Mouse (Mus musculus) left cerebral cortex, postnatal 10 days (tissue): ENCODE results near the gene Fbxo41. TPM values are rescaled to one million over a fixed set of nuclear protein-coding genes. Genes with fewer than 3 reads are reported as not detected.

Experiments
- DNase-seq, 2 experiments: peaks; one replicate each; pipeline ENCODE4 v3.0.0; 2021 to 2022; ENCODE audit warnings: low spot score in 2 of 2, mixed read lengths in 1 of 2; ENCODE audit errors: extremely low spot score in 1 of 2
- intact Hi-C: fragments of 180-260 bp; cut with DNase I; formaldehyde crosslinking; loops from one replicate; pipeline ENCODE4 v1.15.1; 2025
- total RNA-seq, 2 experiments: library from RNA; stranded (reverse); gene quantifications; 2 replicates each; pipeline ENCODE4 v1.2.3; 2021

The Fbxo41 gene
- total RNA-seq, 2 experiments from 2014 or later = 113 to 114 TPM

DNA sequence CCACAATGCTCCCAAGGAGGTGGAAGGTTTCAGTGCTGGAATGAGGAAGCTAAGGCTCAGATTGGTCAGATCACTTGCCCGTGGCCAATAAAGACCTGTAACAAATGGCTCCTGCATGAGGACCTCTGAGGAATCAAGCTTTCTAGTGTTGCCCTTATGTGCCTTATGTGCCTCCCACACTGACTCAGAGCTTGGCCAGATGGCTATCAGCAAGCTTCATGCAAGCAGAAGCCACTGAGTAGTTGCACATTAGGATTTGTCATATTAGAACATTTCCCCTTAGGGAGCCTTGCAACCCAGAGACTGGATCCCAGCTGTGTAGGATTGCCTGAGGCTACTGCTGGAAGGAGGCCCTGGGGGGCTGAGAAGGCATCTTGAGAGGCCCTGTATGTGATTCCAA is 2.4 kb downstream of the Fbxo41 start:
- no peak for DNase-seq
- intact Hi-C loops = no loop called here

- DNase-seq = no peak
- intact Hi-C loops = no loop called here
Observed at GRCm38 (mm10) chr6:85498147-85498546, 4.6 kb downstream of the Fbxo41 start.

DNA sequence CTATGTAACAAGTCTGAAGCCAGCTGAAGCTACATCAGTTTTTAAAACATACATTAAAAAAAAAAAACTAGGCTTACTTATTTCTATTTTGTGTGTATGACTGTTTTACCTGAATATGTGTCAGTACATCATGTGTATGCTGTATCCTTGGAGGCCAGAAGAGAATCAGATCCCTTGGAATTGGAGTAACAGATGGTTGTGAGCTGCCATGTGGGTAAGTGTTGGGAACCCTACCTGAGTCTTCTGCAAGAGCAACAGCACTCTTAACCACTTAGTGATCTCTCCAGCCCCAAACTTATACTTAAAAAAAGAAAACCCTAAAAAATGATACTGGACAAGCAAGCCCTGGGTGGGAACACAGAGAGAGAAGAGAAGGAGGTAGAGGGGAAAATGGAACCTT is 5.8 kb downstream of the Fbxo41 start:
- intact Hi-C loops = no loop called here
- no peak for DNase-seq

DNA sequence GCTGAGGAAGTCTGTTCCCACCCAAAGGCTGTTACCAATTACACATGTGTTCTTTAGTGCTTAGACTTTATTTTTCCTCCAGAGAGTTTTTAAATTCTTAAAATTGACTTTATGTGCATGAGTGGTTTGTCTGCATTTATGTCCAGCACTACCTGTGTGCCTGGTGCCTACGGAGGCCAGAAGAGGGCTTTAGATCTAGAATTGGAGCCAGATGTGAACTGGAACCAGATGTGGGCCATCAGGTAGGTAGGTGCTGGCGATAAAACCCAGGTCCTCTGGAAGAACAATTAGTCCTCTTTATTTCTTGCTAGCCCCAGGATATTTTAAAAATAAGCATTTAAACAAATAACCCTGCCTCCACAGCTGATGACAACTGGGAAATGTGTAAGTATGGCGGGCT is 11.2 kb downstream of the Fbxo41 start:
- intact Hi-C loops = no loop called here
- no peak for DNase-seq

DNA sequence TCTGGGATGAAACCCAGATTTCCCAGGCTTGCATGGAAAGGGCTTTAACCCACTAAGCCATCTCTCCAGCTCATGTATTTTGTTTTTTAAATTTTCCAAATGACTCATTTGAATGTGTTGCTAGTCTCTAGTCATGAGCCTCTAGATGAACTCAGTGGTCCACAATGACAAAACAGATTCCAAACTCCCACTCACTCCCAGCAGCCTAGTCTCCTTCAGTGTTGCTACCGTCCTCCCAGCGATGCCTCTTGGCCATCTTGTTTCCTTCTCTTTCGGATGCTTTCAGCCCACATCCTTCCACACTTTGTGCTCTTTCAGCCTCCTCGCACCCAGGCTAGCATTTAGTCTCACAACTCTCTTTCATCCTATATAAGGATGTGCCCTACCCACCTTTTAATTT is 12.5 kb downstream of the Fbxo41 start:
- DNase-seq = no peak
- intact Hi-C loops = no loop called here

DNA sequence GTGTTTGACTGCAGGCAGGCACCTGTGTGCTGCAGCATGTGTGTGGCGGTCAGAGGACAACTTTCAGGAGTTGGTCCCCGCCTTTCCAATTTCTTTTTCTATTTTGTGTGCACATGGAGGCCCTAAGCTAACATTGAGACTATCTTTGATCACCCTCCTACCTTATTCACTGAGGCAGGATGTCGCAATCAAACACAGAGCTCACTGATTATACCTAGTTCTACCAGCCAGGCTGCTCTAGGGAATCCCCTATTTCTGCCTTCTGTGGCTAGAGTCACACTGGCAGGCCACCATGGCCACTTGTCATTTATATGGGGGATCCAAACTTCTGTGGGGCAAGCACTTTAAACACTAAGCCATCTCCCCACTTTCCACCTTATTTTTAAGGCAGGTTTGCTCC is 13.1 kb downstream of the Fbxo41 start:
- intact Hi-C loops = no loop called here
- DNase-seq = no peak

GRCm38 (mm10) chr6:85488510-85488909 is 14.3 kb downstream of the Fbxo41 start:
- DNase-seq = no peak
- intact Hi-C loops = no loop called here

GRCm38 (mm10) chr6:85485738-85486137 is 17.1 kb downstream of the Fbxo41 start:
- DNase-seq = no peak
- intact Hi-C loops = no loop called here

DNA sequence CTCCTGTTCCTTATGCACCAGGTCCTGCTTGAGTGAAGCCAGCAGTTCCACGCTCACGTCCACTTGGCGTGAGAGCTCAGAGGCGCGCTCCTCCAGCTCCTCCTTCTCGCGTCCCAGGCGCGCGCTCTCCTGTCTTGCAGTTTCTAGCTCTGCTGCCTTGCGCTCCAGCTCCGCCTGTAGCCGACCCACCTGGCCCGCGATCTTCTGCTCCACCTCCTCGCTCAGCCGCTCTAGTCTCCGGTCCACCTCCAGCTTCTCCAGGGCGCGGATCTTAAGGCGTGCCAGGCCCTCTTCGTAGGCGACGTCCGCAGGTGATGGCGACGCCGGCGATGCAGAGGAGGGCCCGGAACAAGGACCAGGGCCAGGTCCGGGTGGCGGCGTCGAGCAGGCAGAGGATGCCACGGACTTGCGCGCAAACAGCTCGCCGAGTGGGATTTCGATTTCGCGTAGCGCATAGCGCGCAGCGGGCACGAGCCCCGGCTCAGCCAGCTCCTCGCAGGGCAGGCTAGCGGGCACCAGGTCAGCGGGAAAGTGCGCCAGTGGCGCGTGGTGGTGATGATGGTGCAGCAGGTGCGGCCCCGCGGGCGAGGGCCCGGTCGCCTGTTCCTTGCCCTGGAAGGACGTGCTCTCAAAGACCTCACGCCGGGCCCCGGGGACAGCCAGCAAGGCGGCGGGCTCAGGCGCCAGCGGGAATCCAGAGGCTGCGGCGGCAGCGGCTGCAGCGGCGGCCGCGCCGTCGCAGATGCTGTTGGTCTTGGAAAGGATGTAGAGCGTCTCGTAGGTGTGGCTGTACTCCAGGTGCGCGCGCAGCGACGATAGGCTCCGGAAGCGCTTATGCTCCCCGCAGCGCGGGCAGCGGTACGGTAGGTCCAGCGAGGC is 18.7 kb downstream of the Fbxo41 start:
- intact Hi-C loops = no loop called here

DNA sequence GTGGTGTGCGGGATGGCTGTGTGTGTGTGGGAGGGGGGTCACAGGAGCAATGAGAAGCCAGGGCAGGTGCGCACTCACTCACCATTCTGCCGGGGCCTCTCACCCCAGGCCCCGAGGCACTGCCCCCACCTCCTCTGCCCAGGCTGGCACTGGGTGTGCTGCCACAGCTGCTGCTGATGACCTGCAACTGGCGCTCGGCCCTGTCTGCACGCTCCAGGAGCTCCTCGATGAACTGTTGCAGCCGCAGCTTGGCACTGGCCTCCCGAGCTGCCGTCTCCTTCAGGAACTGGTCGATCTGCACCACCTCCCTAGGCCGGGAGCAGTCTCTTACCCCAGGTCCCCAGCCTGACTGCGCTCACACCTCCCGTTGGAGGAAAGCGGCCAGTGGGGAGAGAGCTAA is 22.1 kb downstream of the Fbxo41 start:
- DNase-seq = no peak

More for the DNA sequence above, 18.7 kb downstream of the Fbxo41 start:
- no peak for DNase-seq

GRCm38 (mm10) chr6:85479979-85480378 is 22.8 kb downstream of the Fbxo41 start:
- intact Hi-C loops = no loop called here
- no peak for DNase-seq

More for the DNA sequence above, 22.1 kb downstream of the Fbxo41 start:
- intact Hi-C loops = no loop called here

DNA sequence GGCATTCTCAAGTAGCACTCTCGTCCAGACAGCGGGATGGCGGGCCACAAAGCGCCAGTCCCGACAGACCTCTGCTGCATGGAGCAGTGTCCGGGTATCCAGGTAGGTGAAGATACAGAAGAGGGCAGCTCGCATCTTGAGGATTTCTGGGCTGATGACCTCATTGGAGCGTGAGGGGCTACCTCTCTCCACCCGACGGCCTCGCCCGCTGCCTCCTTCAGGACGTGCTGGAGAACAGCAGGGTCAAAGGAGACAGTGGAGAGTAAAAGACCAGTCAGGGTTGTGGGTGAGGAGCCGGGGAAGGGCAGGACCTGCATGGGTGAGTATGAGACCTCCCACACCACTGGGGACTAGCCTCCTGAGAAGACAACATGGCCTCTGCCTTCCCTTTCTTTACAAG is 24.4 kb downstream of the Fbxo41 start:
- DNase-seq = no peak
- intact Hi-C loops = no loop called here

- no peak for DNase-seq
- intact Hi-C loops = no loop called here
Observed at GRCm38 (mm10) chr6:85477366-85477917, 25.4 kb downstream of the Fbxo41 start.

DNA sequence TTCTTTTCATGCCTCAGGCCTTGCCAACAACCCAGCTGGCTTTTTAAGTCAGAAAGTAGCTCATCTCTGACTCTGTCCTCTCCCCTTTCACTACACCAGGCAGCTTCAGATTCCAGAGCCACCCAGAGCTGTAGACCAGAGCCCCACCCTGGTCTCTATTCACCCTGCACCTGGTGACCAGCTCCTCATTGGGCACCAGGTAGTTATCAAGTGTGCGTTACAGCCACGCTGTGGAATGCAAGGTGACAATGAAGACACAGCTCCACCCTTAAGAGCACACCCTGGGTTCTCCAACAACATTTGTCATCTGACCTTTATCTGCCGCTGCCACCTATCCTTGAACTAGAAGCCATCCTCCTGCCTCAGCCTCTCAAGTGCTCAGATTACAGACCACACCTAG is 27.2 kb downstream of the Fbxo41 start:
- DNase-seq = no peak
- intact Hi-C loops = no loop called here

DNA sequence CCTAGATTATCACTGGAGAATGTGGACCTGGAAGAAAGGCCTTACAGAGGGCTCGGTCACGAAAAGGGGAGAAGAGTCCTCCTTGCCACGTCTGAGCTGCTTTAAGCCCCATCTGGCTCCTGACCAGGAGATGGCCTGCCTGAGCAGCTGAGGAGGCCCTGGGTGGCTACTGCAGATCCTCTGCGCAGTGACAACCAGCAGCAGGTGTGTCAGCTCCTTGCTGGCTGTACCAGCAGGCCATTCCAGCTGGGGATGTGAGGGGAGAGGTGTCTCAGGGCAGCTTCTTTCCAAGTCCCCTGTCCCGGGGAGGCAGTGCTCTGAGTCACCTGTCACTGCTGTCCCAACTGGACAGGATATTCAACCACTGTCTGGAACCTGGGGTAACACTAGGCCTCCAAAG is 30.3 kb downstream of the Fbxo41 start:
- no peak for DNase-seq
- intact Hi-C loops = no loop called here

DNA sequence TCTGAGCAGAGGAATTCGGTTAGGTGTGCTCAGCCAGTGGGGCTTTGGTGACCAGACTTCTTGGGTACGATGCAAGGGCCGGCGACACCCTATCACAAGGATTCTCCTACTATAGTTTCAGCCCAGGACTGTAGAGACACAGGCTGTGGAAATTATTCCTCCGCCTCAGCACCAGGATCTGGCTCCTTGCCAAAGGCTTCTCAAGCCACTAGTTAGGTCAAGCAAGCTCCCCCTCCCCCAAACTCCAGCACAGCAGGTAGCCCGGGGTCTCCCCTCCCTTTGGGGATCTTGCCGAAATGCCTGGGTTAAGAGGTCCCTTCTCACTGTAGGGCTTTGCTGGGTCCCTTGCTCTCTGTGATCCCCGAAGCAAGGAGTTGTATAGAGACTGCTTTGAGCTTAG is 30.8 kb downstream of the Fbxo41 start:
- intact Hi-C loops = no loop called here
- peak in 1 of 2 experiments; percentile 53 for DNase-seq

GRCm38 (mm10) chr6:85469660-85470430 is 32.9 kb downstream of the Fbxo41 start:
- no peak for DNase-seq
- intact Hi-C loops = loop anchor here (5.0 kb wide), 1 partner anchor 42 kb away; the partner anchor contains the start of gene Egr4

DNA sequence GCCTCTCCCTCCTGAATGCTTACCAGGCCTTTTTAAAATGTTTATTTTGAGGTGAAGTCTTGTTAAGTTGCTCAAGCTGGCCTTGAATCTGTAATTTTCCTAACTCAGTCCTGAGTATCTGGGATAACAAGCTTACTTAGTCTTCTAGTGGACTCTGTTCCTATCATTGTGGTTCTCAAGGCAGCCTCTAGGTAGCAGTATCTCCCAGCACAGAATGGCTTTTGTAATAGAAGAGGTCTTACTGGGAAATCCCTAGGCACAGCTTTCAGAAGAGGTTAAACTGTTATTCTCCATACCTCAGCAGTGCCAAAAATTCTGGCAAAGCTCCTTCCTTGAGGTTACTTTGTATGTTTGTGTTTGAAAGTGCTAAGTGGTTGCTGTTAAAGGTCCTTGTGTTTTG is 37.4 kb downstream of the Fbxo41 start:
- no peak for DNase-seq
- intact Hi-C loops = loop anchor here (5.0 kb wide), 1 partner anchor 47 kb away; the partner anchor contains the start of gene Egr4

DNA sequence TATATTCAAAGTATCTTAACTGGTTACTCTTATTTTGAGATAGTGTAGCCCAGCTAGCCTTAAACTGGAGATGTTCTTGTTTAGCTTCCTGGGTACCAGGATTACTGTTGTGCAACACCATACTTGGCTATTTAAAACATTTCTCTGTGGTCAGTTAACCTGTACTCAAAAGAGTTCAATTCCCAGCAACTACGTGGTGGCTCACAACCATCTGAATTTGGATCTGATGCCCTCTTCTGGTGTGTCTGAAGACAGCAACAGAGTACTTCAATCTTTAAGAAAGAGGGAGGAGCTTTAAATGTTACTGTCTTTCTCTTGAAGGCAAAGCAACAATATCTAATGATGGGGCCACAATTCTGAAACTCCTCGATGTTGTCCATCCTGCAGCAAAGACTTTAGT is 43.2 kb downstream of the Fbxo41 start:
- intact Hi-C loops = no loop called here

GRCm38 (mm10) chr6:85452816-85453215 is 50.0 kb downstream of the Fbxo41 start:
- intact Hi-C loops = no loop called here
- DNase-seq = no peak

More for the DNA sequence above, 43.2 kb downstream of the Fbxo41 start:
- no peak for DNase-seq
